Mouse (Mus musculus) embryonic facial prominence, embryonic 10.5 days (tissue): Measurements from ENCODE around the gene Gpr62. TPM values are rescaled to one million over a fixed set of nuclear protein-coding genes. Genes with fewer than 3 reads are reported as not detected.

Experiments used
- DNase-seq: peaks from one replicate; pipeline ENCODE4 v3.0.0-alpha.2; 2017; ENCODE audit warnings: low spot score
- H3K27ac ChIP-seq: fragments of 300-500 bp; sonication (generic); replicated peaks from 2 replicates; pipeline ENCODE4 v1.5.1; 2016; ENCODE audit warnings: mild to moderate bottlenecking
- H3K27me3 ChIP-seq: fragments of 300-500 bp; sonication (generic); replicated peaks from 2 replicates; pipeline ENCODE4 v1.6.1; 2016; ENCODE audit warnings: low read depth, mild to moderate bottlenecking; ENCODE audit not compliant: poor library complexity, severe bottlenecking
- H3K36me3 ChIP-seq: fragments of 300-500 bp; sonication (generic); replicated peaks from 2 replicates; pipeline ENCODE4 v1.6.1; 2016; ENCODE audit warnings: mild to moderate bottlenecking, moderate library complexity
- H3K4me1 ChIP-seq: fragments of 300-500 bp; sonication (generic); 2 replicates; pipeline ENCODE4 v1.6.1; 2016
- H3K4me3 ChIP-seq: fragments of 300-500 bp; sonication (generic); 2 replicates; pipeline ENCODE4 v1.5.1; 2016; ENCODE audit warnings: mild to moderate bottlenecking, moderate library complexity
- H3K9me3 ChIP-seq: fragments of 300-500 bp; sonication (generic); 2 replicates; pipeline ENCODE4 v1.6.1; 2016; ENCODE audit warnings: mild to moderate bottlenecking
- WGBS: fragments of 180-500 bp; shearing (Covaris S2); methylation state at CpG from one replicate; pipeline ENCODE4 v1.1.7; 2016; 5-methylcytosine and 5-hydroxymethylcytosine counted together
- polyA plus RNA-seq: library from polyadenylated mRNA; unstranded; fragments of >200 nt; fragmentation: Nextera tagmentation; extraction: Ambion mirVana; gene quantifications from 2 replicates; pipeline ENCODE4 v1.2.1, GENCODE M21; 2016

Gpr62 gene
- polyA plus RNA-seq, 1 experiment from 2014 or later, result 0.55 TPM

DNA sequence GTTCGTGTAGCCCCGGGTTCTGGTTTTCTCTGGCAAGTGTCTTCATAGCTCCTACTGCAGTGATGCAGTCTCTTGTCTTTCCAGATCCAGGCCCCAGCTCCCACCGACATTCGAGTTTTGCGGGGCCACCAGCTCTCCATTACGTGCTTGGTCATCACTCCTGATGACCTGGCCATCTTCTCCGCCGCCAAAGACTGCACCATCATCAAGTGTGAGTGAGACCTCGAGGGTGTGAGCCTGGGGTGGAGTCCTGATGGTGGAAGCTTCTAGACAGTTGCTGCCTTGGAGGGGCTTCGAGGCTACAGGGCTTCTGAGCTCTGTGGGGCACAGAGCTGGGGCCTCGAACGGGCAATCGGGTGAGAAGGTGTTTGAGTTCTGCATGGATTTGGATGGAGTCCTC is 15.9 kb upstream of the Gpr62 start:
- WGBS, result 93% methylated on average over 13 of the region's 13 CpGs
- no peaks in the 10 kb centered on the region for H3K9me3 ChIP-seq
- no peak for DNase-seq
- no peaks in the 10 kb centered on the region for H3K27me3 ChIP-seq
- peaks cover 73% of the 10 kb centered on the region for H3K36me3 ChIP-seq
- H3K27ac ChIP-seq, result no peak overlapping the region
- H3K4me1 ChIP-seq, result peaks cover 13% of the 10 kb centered on the region
- no peak overlapping the region for H3K4me3 ChIP-seq

DNA sequence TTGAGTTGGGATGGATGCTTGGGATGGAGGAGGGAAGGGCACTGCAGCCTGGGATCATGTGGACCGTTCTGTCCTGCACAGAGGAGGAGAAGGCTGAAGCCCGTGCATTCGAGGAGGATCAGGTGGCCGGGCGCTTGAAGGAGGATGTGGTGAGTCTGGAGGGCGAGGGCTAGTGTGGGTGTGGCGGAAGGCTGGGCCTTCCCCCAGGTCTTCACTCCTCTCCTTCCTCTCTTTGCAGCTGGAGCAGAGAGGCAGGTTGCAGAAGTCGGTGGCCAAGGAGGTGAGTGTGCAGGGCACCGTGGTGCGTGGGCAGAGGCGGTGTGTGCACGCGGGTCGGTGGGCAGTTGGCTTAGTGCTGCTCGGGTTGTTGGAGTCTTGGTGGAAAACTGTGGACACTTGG is 15.3 kb upstream of the Gpr62 start:
- Histone ChIP-seq H3K27ac (no peak overlapping the region), H3K27me3 (no peaks in the 10 kb centered on the region), H3K4me1 (peaks cover 19% of the 10 kb centered on the region), H3K4me3 (no peak overlapping the region), H3K36me3 (peaks cover 68% of the 10 kb centered on the region), H3K9me3 (no peaks in the 10 kb centered on the region)
- 92% methylated on average over 15 of the region's 15 CpGs for WGBS
- DNase-seq, result no peak

GRCm38 (mm10) chr9:106480541-106480940 is 14.8 kb upstream of the Gpr62 start:
- Histone ChIP-seq H3K9me3 (no peaks in the 10 kb centered on the region), H3K27ac (no peak overlapping the region), H3K4me3 (no peak overlapping the region), H3K4me1 (peaks cover 24% of the 10 kb centered on the region), H3K36me3 (peaks cover 62% of the 10 kb centered on the region), H3K27me3 (no peaks in the 10 kb centered on the region)
- 93% methylated on average over 7 of the region's 7 CpGs for WGBS
- DNase-seq, result no peak

GRCm38 (mm10) chr9:106478101-106478500 is 12.4 kb upstream of the Gpr62 start:
- no peak overlapping the region for H3K27ac ChIP-seq
- H3K27me3 ChIP-seq, result no peaks in the 10 kb centered on the region
- H3K4me1 ChIP-seq, result peaks cover 48% of the 10 kb centered on the region
- peaks cover 38% of the 10 kb centered on the region for H3K36me3 ChIP-seq
- WGBS, result 81% methylated on average over 9 of the region's 9 CpGs
- H3K9me3 ChIP-seq, result no peaks in the 10 kb centered on the region
- H3K4me3 ChIP-seq, result peak overlapping the region; percentile 81
- DNase-seq, result no peak

DNA sequence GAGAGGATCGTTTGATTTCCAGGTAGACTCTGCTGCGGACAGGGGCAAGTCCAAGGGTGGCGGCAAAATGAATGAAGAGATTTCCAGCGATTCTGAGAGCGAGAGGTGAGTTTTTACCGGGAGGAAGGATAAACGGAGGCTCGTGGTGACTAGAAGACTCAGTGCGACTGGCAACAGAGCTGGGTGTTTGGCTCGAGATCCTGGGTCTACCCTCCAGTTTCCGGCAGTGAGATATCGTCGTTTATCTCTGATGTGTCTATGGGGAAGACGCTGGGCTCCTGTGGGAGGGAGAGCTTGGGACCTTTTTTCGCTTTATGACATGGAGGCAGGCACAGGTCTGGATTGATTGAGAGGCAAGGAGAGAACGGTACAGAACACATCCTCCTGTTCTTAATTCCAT is 11.9 kb upstream of the Gpr62 start:
- Histone ChIP-seq H3K9me3 (no peaks in the 10 kb centered on the region), H3K27me3 (no peaks in the 10 kb centered on the region; the same call in 1 of the 2 replicates), H3K27ac (peak overlapping the region; percentile 68), H3K4me3 (peak overlapping the region; percentile 81), H3K4me1 (peaks cover 52% of the 10 kb centered on the region), H3K36me3 (peaks cover 34% of the 10 kb centered on the region)
- 5% methylated on average over 16 of the region's 16 CpGs for WGBS
- DNase-seq, result no peak

- under 1% methylated on average over 41 of the region's 41 CpGs for WGBS
- no peaks in the 10 kb centered on the region for H3K9me3 ChIP-seq
- H3K4me3 ChIP-seq, result peak within 1 kb of the TSS; percentile 81
- H3K27me3 ChIP-seq, result no peaks in the 10 kb centered on the region; the same call in 1 of the 2 replicates
- H3K36me3 ChIP-seq, result peaks cover 29% of the 10 kb centered on the region
- H3K27ac ChIP-seq, result peak within 1 kb of the TSS; percentile 68
- DNase-seq, result peak; percentile 99
- H3K4me1 ChIP-seq, result peaks cover 58% of the 10 kb centered on the region
Observed at GRCm38 (mm10) chr9:106476924-106477484, 11.3 kb upstream of the Gpr62 start, which contains the start of gene Parp3. Gene Parp3, minus strand, starts transcription at chr9:106476949.

- WGBS, result 36% methylated on average over 16 of the region's 16 CpGs
- peaks cover 66% of the 10 kb centered on the region for H3K4me1 ChIP-seq
Observed at GRCm38 (mm10) chr9:106476002-106476923, 10.5 kb upstream of the Gpr62 start.

DNA sequence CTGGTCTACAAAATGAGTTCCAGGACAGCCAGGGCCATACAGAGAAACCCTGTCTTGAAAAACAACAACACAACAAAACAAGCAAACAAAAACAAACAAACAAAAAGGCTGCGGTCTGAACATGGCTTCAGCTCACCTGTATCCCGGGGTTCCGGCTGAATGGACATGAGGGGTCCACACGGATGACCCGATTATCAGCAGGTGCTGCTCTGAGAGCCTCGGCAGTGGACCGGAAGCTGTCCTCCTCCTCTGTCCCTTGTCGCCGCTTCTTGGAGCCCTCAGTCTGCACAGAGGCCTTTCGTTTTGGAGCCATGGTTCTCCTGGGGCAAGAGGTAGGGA is 9.9 kb upstream of the Gpr62 start, which contains the start of gene Rrp9:
Rrp9 (plus strand) TSS at position 301 of the 339 bp plus-strand sequence.
- H3K4me1 ChIP-seq, result peaks cover 69% of the 10 kb centered on the region
- peak within 1 kb of the TSS; percentile 77 for H3K27ac ChIP-seq
- 88% methylated on average over 10 of the region's 10 CpGs for WGBS

More at GRCm38 (mm10) chr9:106476002-106476923, 10.5 kb upstream of the Gpr62 start:
- H3K27ac ChIP-seq, result peak overlapping the region; percentile 68
- peaks cover 2% of the 10 kb centered on the region; the same call in 1 of the 2 replicates for H3K27me3 ChIP-seq
- DNase-seq, result no peak
- H3K9me3 ChIP-seq, result no peaks in the 10 kb centered on the region
- peak overlapping the region; percentile 81 for H3K4me3 ChIP-seq
- H3K36me3 ChIP-seq, result peaks cover 22% of the 10 kb centered on the region

GRCm38 (mm10) chr9:106475046-106475445 is 9.3 kb upstream of the Gpr62 start:
- peaks cover 6% of the 10 kb centered on the region; the same call in 1 of the 2 replicates for H3K27me3 ChIP-seq
- peaks cover 9% of the 10 kb centered on the region for H3K36me3 ChIP-seq
- H3K4me3 ChIP-seq, result peak overlapping the region; percentile 35
- WGBS, result 63% methylated on average over 7 of the region's 7 CpGs
- H3K4me1 ChIP-seq, result peaks cover 70% of the 10 kb centered on the region
- peak overlapping the region; percentile 77 for H3K27ac ChIP-seq
- DNase-seq, result no peak
- no peaks in the 10 kb centered on the region for H3K9me3 ChIP-seq

More for the DNA sequence above, 9.9 kb upstream of the Gpr62 start, which contains the start of gene Rrp9:
- peaks cover 15% of the 10 kb centered on the region for H3K36me3 ChIP-seq
- no peaks in the 10 kb centered on the region for H3K9me3 ChIP-seq
- peaks cover 6% of the 10 kb centered on the region; the same call in 1 of the 2 replicates for H3K27me3 ChIP-seq
- DNase-seq, result no peak
- H3K4me3 ChIP-seq, result peak within 1 kb of the TSS; percentile 81

- peak overlapping the region; percentile 77 for H3K27ac ChIP-seq
- peaks cover 6% of the 10 kb centered on the region; the same call in 1 of the 2 replicates for H3K27me3 ChIP-seq
- peak overlapping the region; percentile 35 for H3K4me3 ChIP-seq
- H3K4me1 ChIP-seq, result peaks cover 76% of the 10 kb centered on the region
- 3% methylated on average over 6 of the region's 6 CpGs for WGBS
- peaks cover 4% of the 10 kb centered on the region for H3K36me3 ChIP-seq
- DNase-seq, result peak; percentile 89
- H3K9me3 ChIP-seq, result no peaks in the 10 kb centered on the region
Observed at GRCm38 (mm10) chr9:106474456-106474855, 8.7 kb upstream of the Gpr62 start.

DNA sequence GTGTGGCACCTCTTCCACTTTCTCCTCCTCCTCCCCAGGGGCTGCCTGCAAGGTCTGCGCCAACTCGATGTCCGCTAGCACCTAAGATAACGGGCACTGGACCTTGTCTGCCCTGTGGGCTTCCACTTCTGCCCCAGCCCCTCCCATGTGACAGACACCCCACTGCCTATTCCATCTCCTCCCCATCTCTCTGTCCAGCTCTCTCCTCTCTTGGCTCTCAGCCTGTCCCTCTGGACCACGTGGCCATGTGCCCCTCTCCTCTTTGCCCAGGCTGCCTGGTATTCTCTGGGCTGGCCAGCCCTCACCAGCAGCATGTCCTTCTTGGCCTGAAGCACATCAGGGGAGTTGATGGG is 8.0 kb upstream of the Gpr62 start:
- Histone ChIP-seq H3K4me1 (peaks cover 80% of the 10 kb centered on the region), H3K36me3 (no peaks in the 10 kb centered on the region), H3K9me3 (no peaks in the 10 kb centered on the region), H3K27me3 (peaks cover 6% of the 10 kb centered on the region; the same call in 1 of the 2 replicates), H3K4me3 (no peak overlapping the region), H3K27ac (peak overlapping the region; percentile 77)
- no peak for DNase-seq
- WGBS, result 77% methylated on average over 5 of the region's 5 CpGs

GRCm38 (mm10) chr9:106473081-106473752 is 7.5 kb upstream of the Gpr62 start:
- Histone ChIP-seq H3K4me1 (peaks cover 78% of the 10 kb centered on the region), H3K36me3 (no peaks in the 10 kb centered on the region), H3K9me3 (no peaks in the 10 kb centered on the region), H3K27ac (0 out of 2 replicates have a peak overlapping the region, but pooled peaks have one; percentile 77), H3K4me3 (no peak overlapping the region), H3K27me3 (peaks cover 6% of the 10 kb centered on the region; the same call in 1 of the 2 replicates)
- 90% methylated on average over 16 of the region's 16 CpGs for WGBS
- DNase-seq, result no peak
